Mouse (Mus musculus) cerebellum, adult 2 months (tissue): ENCODE results near the gene Dnajc25.

Experiments used
- CTCF ChIP-seq: fragments of 200-500 bp; IDR thresholded peaks from 2 replicates; pipeline ENCODE4 v1.5.1; 2011; ENCODE audit warnings: low read depth, mild to moderate bottlenecking, control low read depth, low read length, moderate library complexity, borderline replicate concordance; ENCODE audit not compliant: insufficient read depth
- POLR2A ChIP-seq: fragments of 200-500 bp; IDR thresholded peaks from 2 replicates; pipeline ENCODE4 v1.6.1; 2011; ENCODE audit warnings: low read length, control low read depth, borderline replicate concordance; ENCODE audit not compliant: insufficient read depth

- TF ChIP-seq CTCF: no peak
- TF ChIP-seq POLR2A: no peak
Observed at GRCm38 (mm10) chr4:58990609-58991434, 4.0 kb upstream of the Dnajc25 start.
